Mouse (Mus musculus) forebrain, postnatal 0 days (tissue): ENCODE measurements around the gene Abhd6. TPM values are rescaled to one million over a fixed set of nuclear protein-coding genes. Genes with fewer than 3 reads are reported as not detected.

ENCODE experiments used
- ATAC-seq: fragments of 200-750 bp; cut with Nextera tagmentation; 2 replicates; pipeline ENCODE4 v1.8.0; 2017; ENCODE audit warnings: mild to moderate bottlenecking, moderate library complexity
- DNase-seq: peaks from one replicate; pipeline ENCODE4 v3.0.0-alpha.2; 2015
- H3K27ac ChIP-seq: fragments of 300-500 bp; sonication (generic); 2 replicates; pipeline ENCODE4 v1.5.1; 2014; ENCODE audit warnings: low read depth, mild to moderate bottlenecking, antibody characterized with exemption, low read length, moderate library complexity, mixed read lengths
- H3K27me3 ChIP-seq: fragments of 300-500 bp; sonication (generic); 2 replicates; pipeline ENCODE4 v1.6.1; 2014; ENCODE audit warnings: mild to moderate bottlenecking, low read length, mixed read lengths; ENCODE audit not compliant: insufficient read depth
- H3K36me3 ChIP-seq: fragments of 300-500 bp; sonication (generic); 2 replicates; pipeline ENCODE4 v1.6.1; 2014; ENCODE audit warnings: mild to moderate bottlenecking, moderate library complexity; ENCODE audit not compliant: insufficient read depth
- H3K4me1 ChIP-seq: fragments of 300-500 bp; sonication (generic); 2 replicates; pipeline ENCODE4 v1.6.1; 2014; ENCODE audit warnings: antibody characterized with exemption; ENCODE audit not compliant: insufficient read depth
- H3K4me2 ChIP-seq: fragments of 300-500 bp; sonication (generic); 2 replicates; pipeline ENCODE4 v1.6.1; 2014; ENCODE audit warnings: low read depth, mild to moderate bottlenecking, moderate library complexity
- H3K4me3 ChIP-seq: fragments of 300-500 bp; sonication (generic); 2 replicates; pipeline ENCODE4 v1.5.1; 2014; ENCODE audit warnings: low read depth, low read length, mixed read lengths
- H3K9ac ChIP-seq: fragments of 300-500 bp; sonication (generic); 2 replicates; pipeline ENCODE4 v1.6.1; 2014; ENCODE audit warnings: mild to moderate bottlenecking
- H3K9me3 ChIP-seq: fragments of 300-500 bp; sonication (generic); 2 replicates; pipeline ENCODE4 v1.6.1; 2016; ENCODE audit warnings: low read length
- CTCF ChIP-seq: sonication (generic); IDR thresholded peaks from 2 replicates; pipeline ENCODE4 v1.5.1; 2016; ENCODE audit warnings: antibody characterized with exemption, control low read depth, low read depth
- WGBS: fragments of 180-500 bp; shearing (Covaris S2); extraction: QIAGEN DNeasy Blood & Tissue Kit; methylation state at CpG from one replicate; pipeline ENCODE4 v1.1.7; 2014; 5-methylcytosine and 5-hydroxymethylcytosine counted together
- polyA plus RNA-seq: library from polyadenylated mRNA; unstranded; fragments of >200 nt; fragmentation: Nextera tagmentation; extraction: Ambion mirVana; gene quantifications from 2 replicates; pipeline ENCODE4 v1.2.1, GENCODE M21; 2015
- total RNA-seq: library from RNA; depleted of rRNA; stranded (reverse); fragments of >200 nt; gene quantifications from 2 replicates; pipeline ENCODE4 v1.2.3, GENCODE M21; 2014; rRNA removed

Gene Abhd6
- total RNA-seq, result 8.0 and 11.2 TPM in 2 replicates
- 28.5 and 36.2 TPM in 2 replicates for polyA plus RNA-seq

DNA sequence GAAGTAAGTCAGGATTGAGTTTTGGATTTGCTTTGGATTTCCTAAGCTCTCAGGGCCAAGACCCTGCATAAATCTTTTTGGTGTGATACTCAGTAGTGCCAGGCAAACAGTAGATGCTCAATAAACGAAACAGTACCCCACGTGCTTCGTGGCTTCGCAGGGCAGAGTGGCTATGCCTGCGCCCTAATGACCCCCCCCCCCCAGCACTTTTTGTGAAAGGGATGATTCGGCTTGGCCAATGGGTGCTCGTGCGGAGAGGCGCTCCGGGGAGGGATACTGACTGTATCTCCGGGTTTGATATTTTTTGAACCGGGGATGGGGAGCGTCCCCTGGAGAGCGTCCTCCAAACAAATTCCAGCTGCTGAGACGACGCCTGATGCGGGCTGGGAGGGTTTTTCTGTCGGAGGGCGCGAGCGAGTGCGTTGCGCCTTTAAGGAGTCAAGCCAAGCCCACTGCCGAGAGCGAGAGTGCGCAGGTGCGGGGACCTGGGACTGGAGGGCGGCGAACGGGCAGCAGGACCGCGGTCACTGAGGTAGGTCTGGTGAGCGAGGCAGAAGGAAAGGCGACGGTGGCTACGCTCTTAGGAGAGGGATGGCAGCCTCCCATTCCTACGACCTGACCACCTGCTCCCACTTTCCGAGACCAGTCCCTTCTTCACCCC lies at the start of gene Abhd6:
Gene Abhd6 (plus strand): TSS at position 471 of the 661 bp plus-strand sequence.
- peaks cover 20% of the 10 kb centered on the region for H3K4me1 ChIP-seq
- TF ChIP-seq CTCF, result no peak
- H3K4me3 ChIP-seq, result peak within 1 kb of the TSS; percentile 80
- 2% methylated on average over 38 of the region's 38 CpGs for WGBS
- ATAC-seq (peak; percentile 91), DNase-seq (peak; percentile 91)
- no peaks in the 10 kb centered on the region for H3K9me3 ChIP-seq
- no peaks in the 10 kb centered on the region for H3K36me3 ChIP-seq
- H3K4me2 ChIP-seq, result peak within 1 kb of the TSS; percentile 82
- H3K27me3 ChIP-seq, result no peaks in the 10 kb centered on the region
- peak within 1 kb of the TSS; percentile 74 for H3K27ac ChIP-seq
- peak within 1 kb of the TSS; percentile 66 for H3K9ac ChIP-seq

- Histone ChIP-seq H3K27me3 (no peaks in the 10 kb centered on the region), H3K36me3 (peaks cover 24% of the 10 kb centered on the region), H3K4me3 (no peak overlapping the region), H3K9ac (no peak overlapping the region), H3K9me3 (no peaks in the 10 kb centered on the region), H3K27ac (no peak overlapping the region), H3K4me1 (no peaks in the 10 kb centered on the region; the same call in 1 of the 2 replicates), H3K4me2 (no peak overlapping the region)
- ATAC-seq (no peak), DNase-seq (no peak)
- 31% methylated on average over 6 of the region's 6 CpGs for WGBS
- TF ChIP-seq CTCF, result no peak
Observed at GRCm38 (mm10) chr14:7954071-7954471, 48.6 kb upstream of the Abhd6 start.

DNA sequence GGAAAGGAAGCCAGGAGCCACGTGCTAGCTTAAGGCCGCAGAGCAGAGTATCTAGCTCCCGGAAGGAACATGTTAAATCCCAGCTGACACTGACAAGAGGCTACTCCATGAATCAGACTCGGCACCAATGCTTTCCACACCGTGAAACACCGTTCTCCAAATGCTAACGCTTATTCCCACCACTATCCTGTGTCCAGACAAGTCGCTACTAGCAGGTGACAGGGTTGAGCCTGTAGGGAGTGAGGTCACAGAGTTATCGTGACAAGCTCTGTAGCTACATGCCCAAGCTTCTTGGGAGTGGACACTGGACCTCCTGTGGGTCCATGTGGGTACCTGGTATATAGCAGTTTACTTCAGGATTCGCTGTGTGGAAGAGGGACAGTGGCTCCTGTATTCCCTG lies 46.3 kb upstream of the Abhd6 start:
- Histone ChIP-seq H3K27ac (no peak overlapping the region), H3K4me2 (no peak overlapping the region), H3K9me3 (no peaks in the 10 kb centered on the region), H3K9ac (no peak overlapping the region), H3K36me3 (0 out of 2 replicates have a peak, but pooled peaks cover 2% of the 10 kb centered on the region), H3K27me3 (no peaks in the 10 kb centered on the region), H3K4me1 (peaks cover 3% of the 10 kb centered on the region; the same call in 1 of the 2 replicates), H3K4me3 (no peak overlapping the region)
- no peak for TF ChIP-seq CTCF
- ATAC-seq (no peak), DNase-seq (no peak)
- WGBS, result 82% methylated on average over 10 of the region's 10 CpGs

- Histone ChIP-seq H3K4me2 (no peak within 1 kb of the TSS), H3K27ac (no peak within 1 kb of the TSS), H3K9ac (no peak within 1 kb of the TSS), H3K36me3 (no peaks in the 10 kb centered on the region), H3K4me3 (no peak within 1 kb of the TSS), H3K9me3 (no peaks in the 10 kb centered on the region), H3K27me3 (no peaks in the 10 kb centered on the region), H3K4me1 (peaks cover 4% of the 10 kb centered on the region; the same call in 1 of the 2 replicates)
- no peak for DNase-seq
- no peak for TF ChIP-seq CTCF
- peak; percentile 72 for ATAC-seq
- WGBS, result 45% methylated on average over 9 of the region's 9 CpGs
Observed at GRCm38 (mm10) chr14:7957049-7957448, 45.7 kb upstream of the Abhd6 start, which contains the start of gene Gm45521. Gene Gm45521 (plus strand): TSS chr14:7957288.

- DNase-seq (peak; percentile 49), ATAC-seq (peak; percentile 67)
- WGBS, result 46% methylated on average over 11 of the region's 11 CpGs
- H3K4me2 ChIP-seq, result no peak overlapping the region
- H3K27ac ChIP-seq, result no peak overlapping the region
- H3K9ac ChIP-seq, result no peak overlapping the region
- no peaks in the 10 kb centered on the region for H3K9me3 ChIP-seq
- H3K4me1 ChIP-seq, result peaks cover 4% of the 10 kb centered on the region; the same call in 1 of the 2 replicates
- H3K36me3 ChIP-seq, result no peaks in the 10 kb centered on the region
- no peak overlapping the region for H3K4me3 ChIP-seq
- TF ChIP-seq CTCF, result peak; percentile 66
- no peaks in the 10 kb centered on the region for H3K27me3 ChIP-seq
Observed at GRCm38 (mm10) chr14:7960616-7961015, 42.1 kb upstream of the Abhd6 start.

- Histone ChIP-seq H3K36me3 (no peaks in the 10 kb centered on the region), H3K9ac (no peak overlapping the region), H3K27ac (no peak overlapping the region), H3K27me3 (no peaks in the 10 kb centered on the region), H3K4me2 (no peak overlapping the region), H3K9me3 (no peaks in the 10 kb centered on the region), H3K4me1 (peaks cover 4% of the 10 kb centered on the region; the same call in 1 of the 2 replicates), H3K4me3 (no peak overlapping the region)
- WGBS, result 32% methylated on average over 5 of the region's 5 CpGs
- ATAC-seq, result no peak
- no peak for TF ChIP-seq CTCF
- DNase-seq, result no peak
Observed at GRCm38 (mm10) chr14:7961714-7962113, 41.0 kb upstream of the Abhd6 start.

DNA sequence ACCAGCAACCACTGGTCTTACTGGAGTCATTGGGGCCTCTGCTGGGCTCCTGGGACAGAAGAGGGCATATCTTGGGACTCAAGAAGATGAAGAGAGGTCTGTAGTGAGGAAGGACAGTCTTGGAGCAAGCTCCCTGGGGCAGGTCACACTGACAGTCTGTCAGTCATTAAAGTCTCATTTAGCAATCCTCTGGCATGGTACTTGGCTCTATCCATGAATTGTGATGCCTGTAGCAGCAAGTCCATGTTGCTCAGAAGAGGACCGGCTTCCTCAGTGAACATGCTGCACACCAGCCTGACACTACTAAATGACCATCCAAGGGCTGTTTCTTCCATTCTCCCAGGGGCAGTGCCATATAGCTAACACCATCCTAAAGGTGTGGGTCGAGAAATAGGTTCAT lies 40.1 kb upstream of the Abhd6 start:
- TF ChIP-seq CTCF, result no peak
- Histone ChIP-seq H3K9me3 (no peaks in the 10 kb centered on the region), H3K36me3 (no peaks in the 10 kb centered on the region), H3K9ac (no peak overlapping the region), H3K4me1 (0 out of 2 replicates have a peak, but pooled peaks cover 4% of the 10 kb centered on the region), H3K4me2 (no peak overlapping the region), H3K27ac (no peak overlapping the region), H3K27me3 (no peaks in the 10 kb centered on the region), H3K4me3 (no peak overlapping the region)
- WGBS, result 84% methylated on average over 2 of the region's 2 CpGs
- DNase-seq (no peak), ATAC-seq (no peak)
